Mouse (Mus musculus): ENCODE results near the gene Zbtb20. TPM values are rescaled to one million over a fixed set of nuclear protein-coding genes. Genes with fewer than 3 reads are reported as not detected.

Gene Zbtb20
- polyA plus RNA-seq, 1 experiment from 2014 or later = 24.5 TPM

- no peaks in the 10 kb centered on the region; the same call in none of the 2 replicates for H3K27me3 ChIP-seq (ENCODE audit: low read depth, poor library complexity, severe bottlenecking)
- no peak overlapping the region for H3K27ac ChIP-seq (replicated peaks)
- H3K4me1 ChIP-seq = peaks cover 30% of the 10 kb centered on the region
- H3K4me3 ChIP-seq = no peak overlapping the region
- no peaks in the 10 kb centered on the region for H3K36me3 ChIP-seq
- no peak for DNase-seq (ENCODE audit: low spot score)
- H3K9me3 ChIP-seq (replicated peaks) = no peaks in the 10 kb centered on the region
- WGBS = 84% methylated on average over 8 of the region's 8 CpGs
Observed at GRCm38 (mm10) chr16:43500132-43500853, 624.6 kb downstream of the Zbtb20 start.

GRCm38 (mm10) chr16:43501284-43501683, 625.6 kb downstream of the Zbtb20 start:
- DNase-seq (ENCODE audit: low spot score) = no peak
- Histone ChIP-seq H3K9me3 (replicated peaks) (no peaks in the 10 kb centered on the region), H3K27ac (replicated peaks) (no peak overlapping the region), H3K4me3 (no peak overlapping the region), H3K4me1 (peaks cover 40% of the 10 kb centered on the region), H3K27me3 (ENCODE audit: low read depth, poor library complexity, severe bottlenecking) (no peaks in the 10 kb centered on the region; the same call in none of the 2 replicates), H3K36me3 (no peaks in the 10 kb centered on the region)
- WGBS = 59% methylated on average over 4 of the region's 4 CpGs

DNA sequence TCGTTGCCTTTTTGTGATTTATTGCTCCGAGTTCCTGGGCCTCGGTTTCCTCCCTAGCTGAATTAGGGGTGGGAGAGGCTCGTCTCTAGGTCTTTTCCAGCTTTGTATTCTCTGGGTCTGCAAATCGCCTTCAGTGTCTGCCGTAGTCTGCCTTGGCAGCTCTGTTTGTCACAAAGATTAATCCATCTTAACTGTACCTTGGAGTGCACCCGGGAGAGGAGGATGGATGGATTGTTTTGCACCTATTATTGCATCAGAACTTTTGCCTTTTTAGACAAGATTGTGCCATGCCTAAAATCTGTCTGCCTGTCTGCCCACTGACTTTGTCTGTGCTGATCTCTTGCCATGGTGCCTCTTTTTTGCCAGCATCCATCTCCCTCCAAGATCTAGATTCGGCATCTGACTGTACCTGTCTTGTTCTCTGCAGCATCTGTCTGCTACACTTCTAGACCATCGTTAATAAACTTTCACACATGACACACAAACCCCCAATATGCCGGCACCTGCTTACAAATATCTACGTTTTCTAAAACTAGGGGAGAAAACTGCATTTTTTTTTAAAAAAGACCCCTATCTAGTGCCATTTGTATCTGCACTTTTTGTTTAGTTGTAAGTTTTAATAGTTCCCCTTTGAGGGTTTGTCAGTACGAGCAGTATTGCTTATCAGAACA, 626.8 kb downstream of the Zbtb20 start:
- whole genome bisulfite sequencing = 55% methylated on average over 12 of the region's 12 CpGs
- DNase-seq (ENCODE audit: low spot score) = no peak
- Histone ChIP-seq H3K27ac (replicated peaks) (peak overlapping the region; percentile 94), H3K36me3 (no peaks in the 10 kb centered on the region), H3K4me1 (peaks cover 50% of the 10 kb centered on the region), H3K4me3 (peak overlapping the region; percentile 68), H3K9me3 (replicated peaks) (no peaks in the 10 kb centered on the region), H3K27me3 (ENCODE audit: low read depth, poor library complexity, severe bottlenecking) (no peaks in the 10 kb centered on the region; the same call in none of the 2 replicates)

DNA sequence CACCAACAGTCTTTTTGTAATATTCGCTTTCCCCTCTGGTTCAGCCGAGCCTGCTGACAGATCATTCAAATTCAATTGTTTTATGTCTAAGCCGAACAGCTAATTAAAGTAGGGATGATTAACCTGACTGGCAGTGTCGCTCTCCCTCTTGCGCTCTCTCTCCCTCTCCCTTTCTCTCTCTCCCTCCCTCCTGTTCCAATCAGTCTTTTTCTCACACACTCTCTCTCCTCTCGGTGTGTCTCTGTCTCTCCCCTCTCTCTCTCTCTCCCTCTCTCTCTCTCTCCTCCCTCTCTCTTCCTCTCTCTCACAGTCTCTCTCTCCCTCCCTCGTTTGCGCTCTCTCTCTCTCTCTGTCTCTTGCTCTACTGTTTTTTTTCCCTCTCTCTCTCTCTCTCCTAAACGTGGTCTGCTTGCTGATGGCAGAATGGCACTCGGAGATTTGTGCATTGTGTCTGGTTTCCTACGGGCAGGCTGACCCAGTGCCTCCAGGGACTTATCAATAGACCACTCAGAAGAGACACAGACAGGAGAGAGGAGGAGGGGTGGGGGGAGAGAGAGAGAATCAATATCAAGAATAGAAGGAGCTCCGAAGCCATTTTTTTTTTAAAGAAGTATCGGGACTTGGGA, 627.4 kb downstream of the Zbtb20 start:
- Histone ChIP-seq H3K4me1 (peaks cover 52% of the 10 kb centered on the region), H3K4me3 (peak overlapping the region; percentile 68)
- 5% methylated on average over 13 of the region's 13 CpGs for WGBS

GRCm38 (mm10) chr16:43503636-43504010, 627.9 kb downstream of the Zbtb20 start:
- DNase-seq (ENCODE audit: low spot score) = peak; percentile 32
- H3K4me3 ChIP-seq = peak overlapping the region; percentile 68
- H3K4me1 ChIP-seq = peaks cover 57% of the 10 kb centered on the region

More for the DNA sequence above, 627.4 kb downstream of the Zbtb20 start:
- no peaks in the 10 kb centered on the region for H3K36me3 ChIP-seq
- DNase-seq (ENCODE audit: low spot score) = peak; percentile 69
- no peaks in the 10 kb centered on the region for H3K9me3 ChIP-seq (replicated peaks)
- H3K27ac ChIP-seq (replicated peaks) = peak overlapping the region; percentile 94
- H3K27me3 ChIP-seq (ENCODE audit: low read depth, poor library complexity, severe bottlenecking) = no peaks in the 10 kb centered on the region; the same call in none of the 2 replicates

DNA sequence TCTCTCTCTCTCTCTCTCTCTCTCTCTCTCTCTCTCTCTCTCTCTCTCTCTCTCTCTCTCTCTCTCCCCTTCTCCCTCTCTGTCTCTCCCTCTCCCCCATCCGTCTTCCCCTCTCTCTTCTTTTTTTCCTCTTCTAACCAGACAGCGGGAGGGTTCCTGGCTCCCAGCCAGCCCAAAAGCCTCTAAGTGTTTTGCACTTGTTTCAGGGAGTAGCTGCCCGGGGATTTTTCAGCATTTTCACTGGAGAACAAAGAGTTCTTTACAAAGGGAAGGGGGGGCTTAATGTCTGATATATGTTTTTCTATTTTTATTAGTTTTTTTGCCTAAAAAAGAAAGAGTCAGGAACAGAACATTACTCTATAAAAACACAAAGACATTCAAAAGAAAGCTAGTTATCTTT, 628.5 kb downstream of the Zbtb20 start:
- Histone ChIP-seq H3K4me1 (peaks cover 58% of the 10 kb centered on the region), H3K4me3 (peak overlapping the region; percentile 68), H3K9me3 (replicated peaks) (no peaks in the 10 kb centered on the region), H3K27me3 (ENCODE audit: low read depth, poor library complexity, severe bottlenecking) (no peaks in the 10 kb centered on the region; the same call in none of the 2 replicates), H3K36me3 (no peaks in the 10 kb centered on the region), H3K27ac (replicated peaks) (peak overlapping the region; percentile 94)
- DNase-seq (ENCODE audit: low spot score) = peak; percentile 24
- WGBS = 0% methylated on average over 3 of the region's 3 CpGs

More at GRCm38 (mm10) chr16:43503636-43504010, 627.9 kb downstream of the Zbtb20 start:
- 4% methylated on average over 5 of the region's 5 CpGs for WGBS
- no peaks in the 10 kb centered on the region for H3K36me3 ChIP-seq
- H3K27me3 ChIP-seq (ENCODE audit: low read depth, poor library complexity, severe bottlenecking) = no peaks in the 10 kb centered on the region; the same call in none of the 2 replicates
- peak overlapping the region; percentile 94 for H3K27ac ChIP-seq (replicated peaks)
- H3K9me3 ChIP-seq (replicated peaks) = no peaks in the 10 kb centered on the region

DNA sequence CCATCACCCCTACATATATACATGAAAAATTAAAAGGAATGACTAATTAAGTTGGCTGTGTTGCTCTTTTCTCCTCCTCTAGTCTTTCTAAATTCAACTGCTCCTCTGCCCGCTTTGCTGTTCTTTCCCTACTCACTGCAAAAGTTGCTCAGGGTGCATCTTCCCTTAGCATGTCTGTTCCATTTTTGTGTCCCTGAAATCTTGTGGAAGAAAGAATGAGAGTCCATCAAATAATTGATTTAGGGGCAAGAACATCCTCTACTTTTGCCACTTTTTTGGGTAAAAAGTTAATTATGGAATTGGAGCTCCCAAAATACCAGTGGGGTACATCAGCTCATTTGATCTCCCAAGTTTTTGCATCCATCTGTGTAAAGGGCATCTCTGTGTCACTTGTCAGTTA, 628.9 kb downstream of the Zbtb20 start:
- no peak for DNase-seq (ENCODE audit: low spot score)

DNA sequence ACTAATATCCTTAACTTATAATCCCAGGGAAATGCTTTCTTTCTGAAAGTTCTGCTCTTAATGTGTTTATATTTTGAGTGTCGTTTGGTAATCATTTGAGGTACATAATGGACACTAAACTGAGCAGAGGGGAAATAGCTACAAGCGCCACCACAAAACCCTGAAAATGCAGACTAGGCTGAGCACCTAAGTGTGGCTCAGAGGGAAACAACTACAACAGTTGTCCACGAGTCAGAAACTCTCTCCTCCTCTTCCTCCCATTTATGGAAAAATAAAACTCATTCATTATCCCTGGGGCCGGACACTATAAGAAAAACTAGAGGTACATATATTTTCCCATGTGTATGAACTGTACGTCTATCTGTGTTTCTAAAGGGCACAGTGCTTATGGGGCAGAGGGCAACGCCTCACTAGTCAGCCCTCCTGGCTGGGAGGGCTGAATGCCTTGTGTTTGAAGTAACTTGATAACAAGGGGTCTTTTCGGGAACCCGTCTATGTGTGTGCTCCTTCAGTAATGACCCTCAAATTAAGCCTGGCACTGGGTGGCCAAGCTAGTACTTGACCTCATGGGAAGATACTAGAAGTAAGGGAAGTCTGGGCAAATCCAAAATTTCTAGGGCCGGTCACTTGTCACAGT, 629.8 kb downstream of the Zbtb20 start:
- H3K36me3 ChIP-seq = no peaks in the 10 kb centered on the region
- WGBS = 39% methylated on average over 9 of the region's 9 CpGs
- DNase-seq (ENCODE audit: low spot score) = no peak
- peak overlapping the region; percentile 94 for H3K27ac ChIP-seq (replicated peaks)
- H3K4me1 ChIP-seq = peaks cover 61% of the 10 kb centered on the region
- peak overlapping the region; percentile 68 for H3K4me3 ChIP-seq
- H3K9me3 ChIP-seq (replicated peaks) = no peaks in the 10 kb centered on the region
- H3K27me3 ChIP-seq (ENCODE audit: low read depth, poor library complexity, severe bottlenecking) = no peaks in the 10 kb centered on the region; the same call in 1 of the 2 replicates

More for the DNA sequence above, 628.9 kb downstream of the Zbtb20 start:
- peak overlapping the region; percentile 94 for H3K27ac ChIP-seq (replicated peaks)
- H3K27me3 ChIP-seq (ENCODE audit: low read depth, poor library complexity, severe bottlenecking) = no peaks in the 10 kb centered on the region; the same call in none of the 2 replicates
- WGBS = 46% methylated on average over 1 of the region's 1 CpGs
- no peaks in the 10 kb centered on the region for H3K36me3 ChIP-seq
- peak overlapping the region; percentile 68 for H3K4me3 ChIP-seq
- peaks cover 58% of the 10 kb centered on the region for H3K4me1 ChIP-seq
- H3K9me3 ChIP-seq (replicated peaks) = no peaks in the 10 kb centered on the region

DNA sequence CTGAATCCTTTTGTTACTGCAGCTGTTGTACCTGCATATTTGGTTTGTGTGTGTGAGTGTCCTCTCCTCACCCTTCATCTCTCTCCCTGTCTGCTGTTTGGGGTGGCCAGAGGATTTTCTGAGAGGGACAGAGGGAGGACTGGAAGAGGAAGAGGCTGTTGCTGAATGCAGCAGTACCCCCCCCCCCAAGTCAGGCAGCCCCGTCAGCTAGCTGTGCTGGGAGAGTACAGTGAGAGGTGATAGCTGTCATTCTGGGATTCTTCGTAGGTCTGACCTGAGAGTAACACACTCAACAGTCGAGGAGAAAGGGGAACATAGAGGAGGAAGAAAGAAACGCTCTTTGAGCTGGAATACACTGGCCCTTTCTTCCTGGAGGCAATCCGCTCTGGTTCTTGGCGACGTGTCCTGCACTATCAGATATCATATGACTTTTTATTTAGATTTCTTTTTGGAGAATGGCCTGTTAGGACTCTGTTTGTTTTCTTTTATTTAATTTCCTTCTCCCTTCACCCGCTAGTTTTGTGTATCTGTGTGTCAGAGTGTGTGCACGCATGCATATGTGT, 630.6 kb downstream of the Zbtb20 start:
- Histone ChIP-seq H3K4me3 (peak overlapping the region; percentile 68), H3K27me3 (ENCODE audit: low read depth, poor library complexity, severe bottlenecking) (no peaks in the 10 kb centered on the region; the same call in 1 of the 2 replicates), H3K9me3 (replicated peaks) (no peaks in the 10 kb centered on the region), H3K27ac (replicated peaks) (peak overlapping the region; percentile 94), H3K36me3 (no peaks in the 10 kb centered on the region), H3K4me1 (peaks cover 65% of the 10 kb centered on the region)
- no peak for DNase-seq (ENCODE audit: low spot score)
- 27% methylated on average over 9 of the region's 9 CpGs for WGBS

GRCm38 (mm10) chr16:43506771-43507405, 631.2 kb downstream of the Zbtb20 start:
- peak overlapping the region; percentile 94 for H3K27ac ChIP-seq (replicated peaks)
- no peak for DNase-seq (ENCODE audit: low spot score)
- H3K36me3 ChIP-seq = no peaks in the 10 kb centered on the region
- H3K4me1 ChIP-seq = peaks cover 65% of the 10 kb centered on the region
- no peaks in the 10 kb centered on the region for H3K9me3 ChIP-seq (replicated peaks)
- peak overlapping the region; percentile 68 for H3K4me3 ChIP-seq
- WGBS = 17% methylated on average over 10 of the region's 10 CpGs
- no peaks in the 10 kb centered on the region for H3K27me3 ChIP-seq (ENCODE audit: low read depth, poor library complexity, severe bottlenecking)

DNA sequence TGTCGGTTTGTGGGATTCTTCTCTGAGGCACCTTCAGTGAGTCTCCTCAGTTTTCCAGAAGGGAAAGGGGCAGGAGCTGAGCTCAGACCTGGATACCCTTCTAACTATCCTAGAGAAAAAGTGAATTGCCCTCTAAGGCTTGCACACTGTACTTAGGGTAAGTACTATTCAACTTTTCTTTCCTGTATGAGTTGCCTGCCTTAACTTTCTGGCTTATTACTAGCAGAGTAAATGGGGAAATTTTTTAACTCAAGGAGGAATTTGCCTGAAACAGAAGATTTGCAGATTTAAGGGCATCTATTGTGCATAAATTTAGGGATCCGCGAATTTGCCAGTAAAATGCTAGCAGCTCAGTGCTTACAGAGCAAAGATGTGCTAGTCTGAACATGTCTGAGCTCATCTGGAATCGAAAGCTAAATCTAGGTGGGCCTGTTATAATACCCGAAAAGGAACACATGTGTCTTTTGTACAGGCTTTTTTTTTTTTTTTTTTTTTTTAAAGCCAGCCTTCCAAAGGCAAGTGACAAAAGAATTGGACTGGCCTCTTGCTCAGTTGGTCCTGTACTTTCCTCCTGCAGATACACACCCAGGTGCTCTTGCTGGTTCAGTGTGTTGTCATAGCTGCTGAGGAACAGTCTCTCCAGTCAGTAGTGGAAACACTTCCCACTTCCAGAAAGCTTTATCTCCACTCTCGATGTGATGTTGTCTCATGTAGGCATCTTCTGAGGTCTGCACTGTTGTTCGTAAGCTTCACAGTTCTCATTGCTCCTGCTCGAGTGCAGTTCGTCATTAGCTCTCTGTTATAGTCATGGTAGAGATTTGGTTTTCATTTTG, 632.7 kb downstream of the Zbtb20 start:
- WGBS = 80% methylated on average over 9 of the region's 9 CpGs
- no peak overlapping the region for H3K27ac ChIP-seq (replicated peaks)

More for the DNA sequence above, 632.7 kb downstream of the Zbtb20 start:
- H3K9me3 ChIP-seq (replicated peaks) = no peaks in the 10 kb centered on the region
- H3K4me1 ChIP-seq = peaks cover 51% of the 10 kb centered on the region
- no peak for DNase-seq (ENCODE audit: low spot score)
- H3K36me3 ChIP-seq = no peaks in the 10 kb centered on the region
- H3K4me3 ChIP-seq = no peak overlapping the region
- no peaks in the 10 kb centered on the region for H3K27me3 ChIP-seq (ENCODE audit: low read depth, poor library complexity, severe bottlenecking)
